Mouse (Mus musculus) neural tube, embryonic 15.5 days (tissue): Measurements from ENCODE around the gene Slc5a8. TPM values are rescaled to one million over a fixed set of nuclear protein-coding genes. Genes with fewer than 3 reads are reported as not detected.

ENCODE experiments used
- ATAC-seq: fragments of 200-750 bp; cut with Nextera tagmentation; 2 replicates; pipeline ENCODE4 v1.8.0; 2017; ENCODE audit warnings: mild to moderate bottlenecking, moderate TSS enrichment, moderate library complexity; ENCODE audit not compliant: low FRiP score
- H3K27ac ChIP-seq: fragments of 300-500 bp; sonication (generic); replicated peaks from 2 replicates; pipeline ENCODE4 v1.5.1; 2015; ENCODE audit warnings: mild to moderate bottlenecking, inconsistent platforms
- H3K27me3 ChIP-seq: fragments of 300-500 bp; sonication (generic); replicated peaks from 2 replicates; pipeline ENCODE4 v1.6.1; 2015; ENCODE audit warnings: inconsistent platforms
- H3K36me3 ChIP-seq: fragments of 300-500 bp; sonication (generic); 2 replicates; pipeline ENCODE4 v1.6.1; 2015; ENCODE audit warnings: inconsistent platforms
- H3K4me1 ChIP-seq: fragments of 300-500 bp; sonication (generic); 2 replicates; pipeline ENCODE4 v1.6.1; 2015; ENCODE audit warnings: inconsistent platforms
- H3K4me2 ChIP-seq: fragments of 300-500 bp; sonication (generic); 2 replicates; pipeline ENCODE4 v1.6.1; 2015; ENCODE audit warnings: inconsistent platforms, mild to moderate bottlenecking, moderate library complexity
- H3K4me3 ChIP-seq: fragments of 300-500 bp; sonication (generic); replicated peaks from 2 replicates; pipeline ENCODE4 v1.5.1; 2015; ENCODE audit warnings: mild to moderate bottlenecking, inconsistent platforms
- H3K9ac ChIP-seq: fragments of 300-500 bp; sonication (generic); replicated peaks from 2 replicates; pipeline ENCODE4 v1.6.1; 2015; ENCODE audit warnings: mild to moderate bottlenecking, inconsistent platforms
- H3K9me3 ChIP-seq: fragments of 300-500 bp; sonication (generic); replicated peaks from 2 replicates; pipeline ENCODE4 v1.6.1; 2016; ENCODE audit warnings: inconsistent platforms
- WGBS: fragments of 180-500 bp; shearing (Covaris S2); methylation state at CpG from one replicate; pipeline ENCODE4 v1.1.7; 2015; ENCODE audit warnings: mixed read lengths; 5-methylcytosine and 5-hydroxymethylcytosine counted together
- polyA plus RNA-seq: library from polyadenylated mRNA; unstranded; fragments of >200 nt; fragmentation: Nextera tagmentation; extraction: Ambion mirVana; gene quantifications from 2 replicates; pipeline ENCODE4 v1.2.1, GENCODE M21; 2015

Slc5a8 gene
- 0.10 and 0.32 TPM in 2 replicates for polyA plus RNA-seq

DNA sequence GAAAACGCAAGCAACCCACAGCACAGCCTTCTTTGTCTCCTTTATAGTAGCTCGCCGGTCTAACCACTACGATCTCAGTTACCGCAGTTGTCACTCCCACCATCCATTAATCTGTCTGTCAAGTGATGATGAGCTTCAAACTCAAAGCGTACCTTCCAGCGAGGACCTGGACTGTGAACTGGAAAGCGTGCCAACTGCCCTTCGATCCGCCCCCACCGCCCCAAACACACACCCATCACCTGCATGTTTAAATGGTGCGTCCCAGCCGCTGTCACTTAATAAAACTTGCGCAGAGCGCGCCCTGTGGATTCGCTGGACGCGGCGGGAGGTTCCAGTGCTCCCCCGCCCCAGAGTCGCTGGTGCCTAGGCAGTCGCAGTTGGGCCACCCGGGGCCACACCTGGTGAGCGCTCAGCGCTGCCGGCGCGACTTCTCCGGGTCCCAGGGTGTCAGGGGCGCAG lies at the start of gene Slc5a8:
Gene Slc5a8, plus strand, starts transcription at position 361 of the 459 bp plus-strand sequence.
- H3K27ac ChIP-seq = no peak within 1 kb of the TSS
- H3K9ac ChIP-seq = peak within 1 kb of the TSS; percentile 14; the same call in 1 of the 2 replicates
- WGBS = 2% methylated on average over 31 of the region's 31 CpGs
- peaks cover 11% of the 10 kb centered on the region for H3K4me1 ChIP-seq
- H3K4me2 ChIP-seq = peak within 1 kb of the TSS; percentile 86
- peaks cover 27% of the 10 kb centered on the region for H3K27me3 ChIP-seq
- peak; percentile 28; the same call in 1 of the 2 replicates for ATAC-seq
- H3K4me3 ChIP-seq = peak within 1 kb of the TSS; percentile 44
- H3K9me3 ChIP-seq = no peaks in the 10 kb centered on the region
- no peaks in the 10 kb centered on the region for H3K36me3 ChIP-seq

DNA sequence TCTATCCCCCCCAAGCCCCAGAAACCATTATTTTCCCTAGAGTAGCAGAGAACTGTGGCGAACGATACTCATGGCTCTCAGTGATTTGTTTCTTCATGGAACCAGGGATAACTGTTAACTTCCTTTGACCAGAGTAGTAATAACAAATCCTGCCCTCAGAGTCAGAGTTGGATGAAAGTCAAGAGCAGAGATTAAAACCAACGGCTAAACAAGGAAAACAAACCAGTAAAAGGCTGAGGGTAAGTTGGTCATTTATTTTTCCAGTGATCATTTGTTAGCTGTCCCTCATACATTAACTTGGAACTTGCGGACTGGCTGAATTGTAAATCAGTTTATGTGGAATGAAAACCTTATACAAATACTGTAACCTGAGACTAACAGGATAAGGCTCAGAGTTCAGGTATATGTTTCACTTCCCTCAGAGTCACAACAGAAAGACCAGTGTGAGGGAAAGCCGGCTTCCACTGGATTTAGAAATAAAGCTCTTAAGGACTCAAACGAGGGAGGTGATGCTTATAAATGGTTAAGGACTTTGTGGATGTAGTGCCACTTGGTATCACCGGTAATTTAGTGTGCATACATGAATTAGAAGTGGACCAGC lies 36.8 kb upstream of the Slc5a8 start:
- Histone ChIP-seq H3K4me2 (no peak overlapping the region), H3K4me3 (no peak overlapping the region), H3K27ac (no peak overlapping the region), H3K36me3 (no peaks in the 10 kb centered on the region), H3K4me1 (no peaks in the 10 kb centered on the region), H3K9ac (no peak overlapping the region), H3K27me3 (no peaks in the 10 kb centered on the region), H3K9me3 (no peaks in the 10 kb centered on the region)
- ATAC-seq = no peak
- WGBS = 91% methylated on average over 7 of the region's 7 CpGs

GRCm38 (mm10) chr10:88849976-88850375 lies 35.8 kb upstream of the Slc5a8 start:
- Histone ChIP-seq H3K36me3 (no peaks in the 10 kb centered on the region), H3K4me3 (no peak overlapping the region), H3K4me1 (no peaks in the 10 kb centered on the region), H3K9me3 (no peaks in the 10 kb centered on the region), H3K9ac (no peak overlapping the region), H3K27ac (no peak overlapping the region), H3K27me3 (no peaks in the 10 kb centered on the region), H3K4me2 (no peak overlapping the region)
- ATAC-seq = no peak
- 87% methylated on average over 4 of the region's 4 CpGs for WGBS

DNA sequence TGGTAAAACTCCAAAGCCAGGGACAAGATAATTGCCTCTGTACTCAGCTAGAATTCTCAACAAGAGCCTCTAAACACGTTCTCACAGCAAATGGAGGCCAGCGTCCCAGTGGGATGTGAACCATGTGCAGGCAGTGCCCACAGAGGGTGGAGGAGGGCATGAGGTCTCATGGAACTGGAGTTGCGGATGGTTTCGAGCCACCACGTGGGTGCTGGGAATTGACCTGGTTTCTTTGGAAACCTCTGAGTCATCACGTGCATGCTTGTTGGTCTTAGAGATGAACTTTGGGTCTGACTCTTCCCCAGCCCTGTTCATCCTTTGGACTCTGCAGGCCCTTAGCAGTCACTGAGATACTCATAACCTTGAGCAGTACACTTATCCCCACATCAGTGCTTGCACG lies 32.5 kb upstream of the Slc5a8 start:
- H3K27ac ChIP-seq = no peak overlapping the region
- no peaks in the 10 kb centered on the region for H3K4me1 ChIP-seq
- H3K27me3 ChIP-seq = no peaks in the 10 kb centered on the region
- H3K4me2 ChIP-seq = no peak overlapping the region
- no peak overlapping the region for H3K4me3 ChIP-seq
- H3K9ac ChIP-seq = no peak overlapping the region
- H3K9me3 ChIP-seq = no peaks in the 10 kb centered on the region
- no peaks in the 10 kb centered on the region for H3K36me3 ChIP-seq
- 83% methylated on average over 7 of the region's 7 CpGs for WGBS
- ATAC-seq = no peak

DNA sequence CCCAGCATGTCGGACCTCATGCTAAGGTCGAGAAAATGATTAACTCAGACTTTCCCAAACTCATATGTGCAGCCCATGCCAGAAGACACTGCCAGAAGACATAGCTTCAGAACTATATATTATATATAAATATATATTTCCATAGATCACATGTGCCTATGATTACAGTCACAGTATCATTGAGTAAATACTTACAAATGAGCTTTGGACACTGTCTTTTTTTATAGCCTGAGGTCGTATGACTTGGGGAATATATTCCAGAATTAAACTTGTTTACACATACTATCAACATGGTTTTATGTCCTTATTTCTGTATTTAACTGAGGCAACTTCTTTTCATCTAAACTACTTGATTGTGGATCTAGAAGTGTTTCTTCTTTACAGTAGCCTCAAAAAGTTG lies 24.9 kb upstream of the Slc5a8 start:
- H3K36me3 ChIP-seq = no peaks in the 10 kb centered on the region
- no peaks in the 10 kb centered on the region for H3K27me3 ChIP-seq
- no peak overlapping the region for H3K4me3 ChIP-seq
- H3K4me1 ChIP-seq = no peaks in the 10 kb centered on the region
- H3K9ac ChIP-seq = no peak overlapping the region
- WGBS = 75% methylated on average over 3 of the region's 3 CpGs
- no peak overlapping the region for H3K4me2 ChIP-seq
- no peak overlapping the region for H3K27ac ChIP-seq
- no peaks in the 10 kb centered on the region for H3K9me3 ChIP-seq
- no peak for ATAC-seq

DNA sequence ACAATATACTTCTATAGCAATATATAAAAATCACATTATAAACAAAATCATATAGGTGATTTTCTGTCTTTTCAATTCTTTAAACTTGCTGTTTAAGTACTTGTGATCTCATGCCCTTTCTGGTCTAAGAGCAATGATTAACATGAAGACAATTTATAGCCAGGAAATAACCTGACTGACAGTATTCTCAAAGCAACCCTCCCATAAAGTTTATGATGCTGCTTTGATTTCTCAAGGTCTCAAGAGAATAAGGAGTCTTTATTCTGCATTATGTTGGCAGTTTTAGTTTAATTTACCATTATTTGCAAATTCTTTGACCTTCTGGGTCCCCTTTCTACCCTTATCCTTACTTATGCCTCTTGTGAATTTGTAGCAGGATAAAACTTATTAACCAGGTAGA lies 24.4 kb upstream of the Slc5a8 start:
- Histone ChIP-seq H3K9ac (no peak overlapping the region), H3K9me3 (no peaks in the 10 kb centered on the region), H3K27me3 (no peaks in the 10 kb centered on the region), H3K4me1 (no peaks in the 10 kb centered on the region), H3K27ac (no peak overlapping the region), H3K4me2 (no peak overlapping the region), H3K36me3 (no peaks in the 10 kb centered on the region), H3K4me3 (no peak overlapping the region)
- no peak for ATAC-seq

DNA sequence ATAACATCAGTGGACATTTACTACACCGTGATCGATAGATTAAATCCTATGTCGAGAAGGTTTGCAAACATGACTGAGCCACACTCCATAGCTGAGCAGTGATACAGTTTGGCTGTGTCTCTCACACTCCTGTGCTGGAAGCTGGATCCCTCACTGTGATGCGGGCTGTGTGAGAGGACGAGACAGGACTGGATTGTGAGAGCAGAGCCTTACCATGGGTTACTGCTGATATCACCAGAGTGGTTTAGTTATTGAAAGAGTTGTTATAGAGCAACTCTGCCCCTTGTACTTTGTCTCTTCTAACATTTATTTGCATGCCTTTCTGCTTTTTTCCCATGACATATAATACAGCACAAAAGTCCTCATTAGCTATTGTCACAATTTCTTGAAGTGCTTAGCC lies 23.5 kb upstream of the Slc5a8 start:
- no peaks in the 10 kb centered on the region for H3K36me3 ChIP-seq
- no peak overlapping the region for H3K9ac ChIP-seq
- WGBS = 95% methylated on average over 5 of the region's 5 CpGs
- no peak overlapping the region for H3K4me3 ChIP-seq
- no peak for ATAC-seq
- no peaks in the 10 kb centered on the region for H3K9me3 ChIP-seq
- H3K27ac ChIP-seq = no peak overlapping the region
- no peak overlapping the region for H3K4me2 ChIP-seq
- no peaks in the 10 kb centered on the region for H3K4me1 ChIP-seq
- H3K27me3 ChIP-seq = no peaks in the 10 kb centered on the region

GRCm38 (mm10) chr10:88866017-88866416 lies 19.8 kb upstream of the Slc5a8 start:
- H3K4me1 ChIP-seq = no peaks in the 10 kb centered on the region
- H3K9me3 ChIP-seq = no peaks in the 10 kb centered on the region
- H3K4me3 ChIP-seq = no peak overlapping the region
- WGBS = 67% methylated on average over 2 of the region's 2 CpGs
- no peaks in the 10 kb centered on the region for H3K27me3 ChIP-seq
- ATAC-seq = no peak
- H3K36me3 ChIP-seq = no peaks in the 10 kb centered on the region
- no peak overlapping the region for H3K9ac ChIP-seq
- no peak overlapping the region for H3K27ac ChIP-seq
- H3K4me2 ChIP-seq = no peak overlapping the region

DNA sequence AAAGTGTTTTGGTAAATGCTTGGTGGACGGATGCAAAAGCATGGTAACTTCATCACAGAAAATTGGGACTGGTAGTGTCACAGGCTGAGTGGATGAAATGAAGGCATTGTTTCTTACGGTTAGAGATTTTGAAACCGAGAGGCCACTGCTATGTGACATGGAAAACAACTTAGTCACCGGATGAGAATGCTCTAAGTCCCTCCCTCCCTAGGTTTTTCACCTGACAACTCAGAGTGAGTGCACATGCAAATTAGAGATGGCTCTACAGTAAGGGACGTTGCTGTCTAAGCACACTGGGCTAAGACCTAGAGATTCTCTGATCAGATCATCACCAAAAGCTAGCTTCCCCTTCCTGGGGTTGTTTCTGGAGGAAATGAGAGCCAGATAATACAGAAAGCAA lies 10.9 kb upstream of the Slc5a8 start:
- no peak overlapping the region for H3K27ac ChIP-seq
- no peak overlapping the region for H3K4me3 ChIP-seq
- H3K4me1 ChIP-seq = no peaks in the 10 kb centered on the region
- WGBS = 75% methylated on average over 5 of the region's 5 CpGs
- ATAC-seq = no peak
- no peak overlapping the region for H3K9ac ChIP-seq
- no peaks in the 10 kb centered on the region for H3K27me3 ChIP-seq
- H3K36me3 ChIP-seq = no peaks in the 10 kb centered on the region
- no peaks in the 10 kb centered on the region for H3K9me3 ChIP-seq
- H3K4me2 ChIP-seq = no peak overlapping the region

- Histone ChIP-seq H3K4me1 (no peaks in the 10 kb centered on the region), H3K9ac (no peak overlapping the region), H3K36me3 (no peaks in the 10 kb centered on the region), H3K27ac (no peak overlapping the region), H3K9me3 (no peaks in the 10 kb centered on the region), H3K4me2 (no peak overlapping the region), H3K4me3 (no peak overlapping the region), H3K27me3 (no peaks in the 10 kb centered on the region)
- 90% methylated on average over 7 of the region's 7 CpGs for WGBS
- no peak for ATAC-seq
Measured at GRCm38 (mm10) chr10:88877421-88877820, 8.4 kb upstream of the Slc5a8 start.

DNA sequence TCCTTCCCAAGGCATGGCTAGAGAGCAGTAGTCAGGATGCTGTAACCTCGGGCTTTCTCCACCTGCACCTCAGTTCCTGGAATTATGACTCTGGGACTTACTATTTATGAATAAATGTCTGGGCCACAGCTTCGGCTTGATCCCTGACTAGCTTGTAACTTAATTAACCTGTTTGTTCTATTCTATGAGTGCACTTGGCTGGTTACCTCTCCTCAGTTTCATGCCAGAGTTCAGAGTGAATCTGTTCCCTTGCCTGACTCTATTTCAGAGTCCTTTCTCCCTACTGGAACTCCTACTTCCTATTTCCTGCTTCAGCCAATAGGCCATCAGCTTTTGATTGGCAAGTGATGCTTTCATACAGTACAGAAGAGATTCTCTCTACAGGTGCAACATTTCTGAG lies 2.1 kb upstream of the Slc5a8 start:
- H3K4me2 ChIP-seq = no peak overlapping the region
- no peak overlapping the region for H3K4me3 ChIP-seq
- no peaks in the 10 kb centered on the region for H3K36me3 ChIP-seq
- ATAC-seq = no peak
- WGBS = 95% methylated on average over 2 of the region's 2 CpGs
- peaks cover 11% of the 10 kb centered on the region for H3K4me1 ChIP-seq
- no peak overlapping the region for H3K9ac ChIP-seq
- H3K27me3 ChIP-seq = peaks cover 27% of the 10 kb centered on the region
- H3K27ac ChIP-seq = no peak overlapping the region
- H3K9me3 ChIP-seq = no peaks in the 10 kb centered on the region

GRCm38 (mm10) chr10:88884836-88885235 lies 956 bp upstream of the Slc5a8 start:
- H3K4me2 ChIP-seq = no peak overlapping the region
- peaks cover 27% of the 10 kb centered on the region for H3K27me3 ChIP-seq
- no peak overlapping the region for H3K4me3 ChIP-seq
- no peaks in the 10 kb centered on the region for H3K36me3 ChIP-seq
- ATAC-seq = no peak
- no peak overlapping the region for H3K27ac ChIP-seq
- 83% methylated on average over 6 of the region's 6 CpGs for WGBS
- H3K4me1 ChIP-seq = peaks cover 11% of the 10 kb centered on the region
- H3K9ac ChIP-seq = no peak overlapping the region
- H3K9me3 ChIP-seq = no peaks in the 10 kb centered on the region
